Mouse (Mus musculus): Measurements from ENCODE around the gene Rpl18. TPM values are rescaled to one million over a fixed set of nuclear protein-coding genes. Genes with fewer than 3 reads are reported as not detected.

The Rpl18 gene
- polyA plus RNA-seq, 1 experiment from 2014 or later, result 573 TPM

Other genes starting within 250 kb of the Rpl18 start
- 224 and 236 TPM in 2 replicates for gene Bax, start 248.6 kb upstream of the Rpl18 start, polyA plus RNA-seq (2015; fragmentation: Nextera tagmentation; extraction: Ambion mirVana)
- 0.15 and 0.59 TPM in 2 replicates for gene Tulp2, start 233.6 kb upstream of the Rpl18 start, polyA plus RNA-seq (2015; fragmentation: Nextera tagmentation; extraction: Ambion mirVana)
- gene Gm45808, start 228.6 kb upstream of the Rpl18 start, polyA plus RNA-seq (2015; fragmentation: Nextera tagmentation; extraction: Ambion mirVana), result not detected in 2 replicates
- 4.2 and 4.8 TPM in 2 replicates for gene Dhdh, start 226.7 kb upstream of the Rpl18 start, polyA plus RNA-seq (2015; fragmentation: Nextera tagmentation; extraction: Ambion mirVana)
- gene Nucb1, start 205.1 kb upstream of the Rpl18 start, polyA plus RNA-seq (2015; fragmentation: Nextera tagmentation; extraction: Ambion mirVana), result 140 and 158 TPM in 2 replicates
- gene Ppp1r15a, start 189.2 kb upstream of the Rpl18 start, polyA plus RNA-seq (2015; fragmentation: Nextera tagmentation; extraction: Ambion mirVana), result 17.8 and 18.4 TPM in 2 replicates
- 4.3 and 4.7 TPM in 2 replicates for gene Plekha4, start 189.1 kb upstream of the Rpl18 start, polyA plus RNA-seq (2015; fragmentation: Nextera tagmentation; extraction: Ambion mirVana)
- gene Hsd17b14, start 160.6 kb upstream of the Rpl18 start, polyA plus RNA-seq (2015; fragmentation: Nextera tagmentation; extraction: Ambion mirVana), result 0.93 TPM in 1 of 2 replicates, not detected in the other
- gene Bcat2, start 145.3 kb upstream of the Rpl18 start, polyA plus RNA-seq (2015; fragmentation: Nextera tagmentation; extraction: Ambion mirVana), result 25.4 and 31.9 TPM in 2 replicates
- 0.17 and 2.3 TPM in 2 replicates for gene Fgf21, start 100.0 kb upstream of the Rpl18 start, polyA plus RNA-seq (2015; fragmentation: Nextera tagmentation; extraction: Ambion mirVana)
- 0.69 TPM in 1 of 2 replicates, not detected in the other for gene Fut1, start 98.2 kb upstream of the Rpl18 start, polyA plus RNA-seq (2015; fragmentation: Nextera tagmentation; extraction: Ambion mirVana)
- 0.14 TPM in 1 of 2 replicates, not detected in the other for gene Izumo1, start 93.6 kb upstream of the Rpl18 start, polyA plus RNA-seq (2015; fragmentation: Nextera tagmentation; extraction: Ambion mirVana)
- gene Rasip1, start 88.0 kb upstream of the Rpl18 start, polyA plus RNA-seq (2015; fragmentation: Nextera tagmentation; extraction: Ambion mirVana), result 15.4 and 17.6 TPM in 2 replicates
- 4.5 and 5.6 TPM in 2 replicates for gene Mamstr, start 75.5 kb upstream of the Rpl18 start, polyA plus RNA-seq (2015; fragmentation: Nextera tagmentation; extraction: Ambion mirVana)
- 0.36 and 2.5 TPM in 2 replicates for gene Fut2, start 49.1 kb upstream of the Rpl18 start, polyA plus RNA-seq (2015; fragmentation: Nextera tagmentation; extraction: Ambion mirVana)
- 1.7 and 1.9 TPM in 2 replicates for gene Ntn5, start 31.4 kb upstream of the Rpl18 start, polyA plus RNA-seq (2015; fragmentation: Nextera tagmentation; extraction: Ambion mirVana)
- gene Sec1, start 21.1 kb upstream of the Rpl18 start, polyA plus RNA-seq (2015; fragmentation: Nextera tagmentation; extraction: Ambion mirVana), result 0.47 and 0.77 TPM in 2 replicates
- 57.0 and 71.4 TPM in 2 replicates for gene Car11, start 15.6 kb upstream of the Rpl18 start, polyA plus RNA-seq (2015; fragmentation: Nextera tagmentation; extraction: Ambion mirVana)
- gene Dbp, start 10.4 kb upstream of the Rpl18 start, polyA plus RNA-seq (2015; fragmentation: Nextera tagmentation; extraction: Ambion mirVana), result 3.3 and 3.9 TPM in 2 replicates
- gene Sphk2, start 2.5 kb downstream of the Rpl18 start, polyA plus RNA-seq (2015; fragmentation: Nextera tagmentation; extraction: Ambion mirVana), result 23.0 and 25.7 TPM in 2 replicates
- gene Fam83e, start 5.8 kb downstream of the Rpl18 start, polyA plus RNA-seq (2015; fragmentation: Nextera tagmentation; extraction: Ambion mirVana), result 0.50 and 1.5 TPM in 2 replicates
- gene Spaca4, start 10.4 kb downstream of the Rpl18 start, polyA plus RNA-seq (2015; fragmentation: Nextera tagmentation; extraction: Ambion mirVana), result not detected in 2 replicates
- gene Lmtk3, start 68.3 kb downstream of the Rpl18 start, polyA plus RNA-seq (2015; fragmentation: Nextera tagmentation; extraction: Ambion mirVana), result 19.3 and 26.0 TPM in 2 replicates
- 7.1 and 8.6 TPM in 2 replicates for gene Sult2b1, start 69.2 kb downstream of the Rpl18 start, polyA plus RNA-seq (2015; fragmentation: Nextera tagmentation; extraction: Ambion mirVana)
- gene Cyth2, start 99.1 kb downstream of the Rpl18 start, polyA plus RNA-seq (2015; fragmentation: Nextera tagmentation; extraction: Ambion mirVana), result 211 and 253 TPM in 2 replicates
- gene Kcnj14, start 109.3 kb downstream of the Rpl18 start, polyA plus RNA-seq (2015; fragmentation: Nextera tagmentation; extraction: Ambion mirVana), result 1.4 and 1.7 TPM in 2 replicates
- 40.7 and 48.9 TPM in 2 replicates for gene Grwd1, start 115.5 kb downstream of the Rpl18 start, polyA plus RNA-seq (2015; fragmentation: Nextera tagmentation; extraction: Ambion mirVana)
- gene Kdelr1, start 157.3 kb downstream of the Rpl18 start, polyA plus RNA-seq (2015; fragmentation: Nextera tagmentation; extraction: Ambion mirVana), result 55.7 and 65.9 TPM in 2 replicates
- 3.2 and 4.2 TPM in 2 replicates for gene Grin2d, start 162.9 kb downstream of the Rpl18 start, polyA plus RNA-seq (2015; fragmentation: Nextera tagmentation; extraction: Ambion mirVana)
- gene Syngr4, start 181.3 kb downstream of the Rpl18 start, polyA plus RNA-seq (2015; fragmentation: Nextera tagmentation; extraction: Ambion mirVana), result 0.37 and 0.52 TPM in 2 replicates
- gene Tmem143, start 181.5 kb downstream of the Rpl18 start, polyA plus RNA-seq (2015; fragmentation: Nextera tagmentation; extraction: Ambion mirVana), result 7.5 and 7.8 TPM in 2 replicates
- gene Emp3, start 205.9 kb downstream of the Rpl18 start, polyA plus RNA-seq (2015; fragmentation: Nextera tagmentation; extraction: Ambion mirVana), result 48.2 and 70.1 TPM in 2 replicates
- gene Ccdc114, start 208.6 kb downstream of the Rpl18 start, polyA plus RNA-seq (2015; fragmentation: Nextera tagmentation; extraction: Ambion mirVana), result 5.9 and 6.2 TPM in 2 replicates